In the genomic region with DNA sequence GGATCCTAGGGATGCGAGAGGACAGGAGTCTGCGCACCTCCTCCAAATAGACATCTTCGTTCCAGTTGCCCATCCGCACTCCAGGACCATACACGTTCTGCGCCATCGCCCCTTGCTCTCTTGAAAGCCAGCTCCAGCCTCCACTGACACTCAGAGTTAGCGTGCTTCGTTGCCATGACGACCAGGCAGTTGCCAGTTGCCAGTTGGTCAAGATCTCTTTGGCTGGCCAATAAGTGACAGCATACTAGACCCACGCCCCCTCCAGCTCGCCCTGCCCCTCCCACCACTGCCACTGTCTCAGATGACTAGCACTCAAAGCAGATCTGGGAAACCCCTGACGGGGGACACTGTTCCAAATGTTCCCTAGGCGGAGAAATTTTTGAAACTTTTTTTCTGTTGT, we compare ENCODE assay signal across 8 mouse cellular contexts. TPM values are rescaled to one million over a fixed set of nuclear protein-coding genes. Genes with fewer than 3 reads are reported as not detected.
A peak's percentile ranks its signal among the peaks of the same experiment; 100 is the strongest.
DNase-seq lines count a peak whose midpoint lies in the region; ATAC-seq and TF ChIP-seq lines count a peak whose summit lies in the region.

A gene (minus strand): TSS at position 176 of the 400 bp plus-strand sequence.

- no peaks in the 10 kb centered on the region for H3K36me3 ChIP-seq in hindbrain, embryonic 15.5 days

- no peak within 1 kb of the TSS for H3K27ac ChIP-seq in hindbrain, embryonic 15.5 days (replicated peaks)

- DNase-seq in ovary, adult 18-20 months (ENCODE audit: low spot score), result peak; percentile 61
- DNase-seq in ovary, postnatal 14 days (ENCODE audit: low spot score), result no peak
- peak; percentile 97 for DNase-seq in embryo, embryonic 10.5 days (ENCODE audit: low spot score)
- DNase-seq in lung, adult 2 months, result no peak
- peak; percentile 95 for DNase-seq in retina, postnatal 1 day

- 2% methylated on average over 14 of the region's 14 CpGs for WGBS in hindbrain, embryonic 15.5 days
- 16% methylated on average over 14 of the region's 14 CpGs for WGBS in lung, adult 2 months

- TF ChIP-seq POLR2A in lung, adult 2 months (IDR thresholded peaks at IDR 0.05; ENCODE audit: borderline replicate concordance, extremely low read depth, low read depth, low read length), result peak; percentile 21; the same call in 1 of the 2 replicates

- no peaks in the 10 kb centered on the region for H3K27me3 ChIP-seq in hindbrain, embryonic 15.5 days

- no peak for TF ChIP-seq CTCF in lung, adult 2 months (IDR thresholded peaks at IDR 0.05; ENCODE audit: insufficient read depth, low read length)

- peak; percentile 95 for ATAC-seq in hindbrain, embryonic 15.5 days (ENCODE audit: low FRiP score, low read depth)
- ATAC-seq in inflammation-experienced regulatory T-cells, adult 6 months, result no peak
- ATAC-seq in frontal cortex, adult (ENCODE audit: low TSS enrichment), result no peak; the same call in 1 of the 2 replicates

- H3K9ac ChIP-seq in hindbrain, embryonic 15.5 days, result no peak within 1 kb of the TSS

- no peak within 1 kb of the TSS for H3K4me3 ChIP-seq in hindbrain, embryonic 15.5 days
- H3K4me3 ChIP-seq in lung, adult 2 months (replicated peaks; ENCODE audit: extremely low read depth, low read depth, low read length), result no peak within 1 kb of the TSS

- peaks cover 5% of the 10 kb centered on the region; the same call in 1 of the 2 replicates for H3K4me1 ChIP-seq in hindbrain, embryonic 15.5 days (replicated peaks)
- H3K4me1 ChIP-seq in lung, adult 2 months (ENCODE audit: control insufficient read depth, insufficient read depth, low read length), result no peaks in the 10 kb centered on the region

- H3K4me2 ChIP-seq in hindbrain, embryonic 15.5 days, result peak within 1 kb of the TSS; percentile 49

- no peaks in the 10 kb centered on the region for H3K9me3 ChIP-seq in hindbrain, embryonic 15.5 days

RNA-seq across cellular contexts. Expression of the gene that starts here (rescaled TPM):
- polyA plus RNA-seq in hindbrain, embryonic 15.5 days (2015; fragmentation: Nextera tagmentation; extraction: Ambion mirVana), result 1.5 and 2.2 TPM in 2 replicates
- 2.3 and 3.3 TPM in 2 replicates for polyA plus RNA-seq in lung, adult 2 months (2012; rRNA removed)
- not detected for polyA plus RNA-seq in inflammation-experienced regulatory T-cells, adult 6 months (2017; shearing (Covaris generic))

Comparison
In these comparisons a context has a peak if more than half of its experiments do, and no peak if none do; other contexts are left out.
1. DNase-seq: peak in ovary, adult 18-20 months (single experiment), embryo, embryonic 10.5 days (single experiment) and retina, postnatal 1 day (single experiment); none in ovary, postnatal 14 days (single experiment) and lung, adult 2 months (single experiment).